Mouse (Mus musculus): Measurements from ENCODE around the gene Cldn11. TPM values are rescaled to one million over a fixed set of nuclear protein-coding genes. Genes with fewer than 3 reads are reported as not detected.

Cldn11 gene
- polyA plus RNA-seq, 1 experiment from 2014 or later, result 0.11 TPM

DNA sequence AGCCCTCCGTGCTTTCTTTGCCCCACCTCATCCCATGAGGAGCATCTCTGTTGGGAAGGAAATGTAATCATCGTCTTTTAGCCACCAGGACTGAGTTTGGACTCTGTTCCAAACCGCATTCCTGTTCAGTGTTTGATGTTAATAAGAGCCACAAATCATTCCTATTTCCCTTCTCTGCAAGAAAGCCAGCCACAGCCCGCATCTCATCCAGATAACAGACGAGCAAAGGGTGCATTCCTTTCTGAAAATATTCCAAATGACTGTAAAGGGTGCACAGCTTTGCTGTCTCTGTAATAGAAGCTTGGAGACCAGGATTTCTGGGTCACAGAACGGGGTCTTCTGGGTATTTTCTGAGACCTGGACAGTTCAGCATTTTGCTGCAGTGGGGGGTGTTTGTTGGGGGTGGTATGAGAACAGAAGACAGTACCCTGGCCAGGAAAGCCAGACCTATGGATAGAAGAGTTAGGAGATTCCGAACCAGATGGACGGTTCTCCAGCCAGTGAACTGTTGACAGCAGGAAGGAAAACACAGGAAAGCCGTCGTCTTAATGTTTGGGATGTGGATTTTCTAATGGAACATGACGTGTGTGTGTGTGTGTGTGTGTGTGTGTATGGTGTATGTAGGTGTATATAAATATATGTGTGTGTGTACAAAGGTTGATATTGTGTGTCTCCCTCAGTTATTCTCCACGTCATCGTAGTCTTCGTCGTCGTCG, 49.6 kb downstream of the Cldn11 start:
- 71% methylated on average over 17 of the region's 17 CpGs for WGBS (ENCODE audit: insufficient replicate concordance)
- H3K27ac ChIP-seq (ENCODE audit: low read depth), result no peak overlapping the region
- H3K9ac ChIP-seq (replicated peaks), result no peak overlapping the region
- DNase-seq, result no peak
- TF ChIP-seq EP300 (IDR thresholded peaks at IDR 0.05; ENCODE audit: low read depth), result no peak
- no peak for TF ChIP-seq CTCF (IDR thresholded peaks at IDR 0.05; ENCODE audit: low read depth)
- H3K4me1 ChIP-seq (ENCODE audit: insufficient read depth), result no peaks in the 10 kb centered on the region
- H3K36me3 ChIP-seq (replicated peaks; ENCODE audit: insufficient read depth, low read length), result no peaks in the 10 kb centered on the region
- no peak for ATAC-seq
- H3K9me3 ChIP-seq (ENCODE audit: low read length), result no peaks in the 10 kb centered on the region
- no peak overlapping the region for H3K4me3 ChIP-seq (ENCODE audit: low read depth, low read length)
- no peak overlapping the region for H3K4me2 ChIP-seq (ENCODE audit: low read depth, low read length)
- no peaks in the 10 kb centered on the region for H3K27me3 ChIP-seq (ENCODE audit: insufficient read depth, low read length)

DNA sequence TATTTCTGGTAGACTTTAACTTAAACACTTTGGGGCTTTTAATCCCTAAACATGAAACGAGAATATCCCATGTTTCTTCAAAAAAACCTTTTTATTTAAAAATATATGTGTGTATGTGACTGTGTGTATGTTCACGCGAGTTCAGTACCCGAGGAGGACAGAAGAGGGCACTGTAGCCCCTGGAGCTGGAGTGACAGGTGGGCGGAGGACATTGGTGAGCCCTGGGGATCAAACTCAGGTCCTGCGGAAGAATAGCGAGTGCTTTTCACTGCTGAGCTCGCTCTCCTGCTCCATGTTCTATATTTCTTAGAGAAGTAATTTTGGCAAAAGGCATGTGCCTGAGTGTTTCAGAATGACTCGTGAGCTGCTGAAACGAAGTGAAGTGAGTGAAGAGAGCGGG, 54.2 kb downstream of the Cldn11 start:
- Histone ChIP-seq H3K9ac (replicated peaks) (no peak overlapping the region), H3K4me3 (ENCODE audit: low read depth, low read length) (no peak overlapping the region), H3K4me1 (ENCODE audit: insufficient read depth) (no peaks in the 10 kb centered on the region), H3K27ac (ENCODE audit: low read depth) (no peak overlapping the region), H3K27me3 (ENCODE audit: insufficient read depth, low read length) (no peaks in the 10 kb centered on the region), H3K9me3 (ENCODE audit: low read length) (no peaks in the 10 kb centered on the region), H3K4me2 (ENCODE audit: low read depth, low read length) (no peak overlapping the region), H3K36me3 (replicated peaks; ENCODE audit: insufficient read depth, low read length) (no peaks in the 10 kb centered on the region)
- DNase-seq, result no peak
- no peak for ATAC-seq
- no peak for TF ChIP-seq CTCF (IDR thresholded peaks at IDR 0.05; ENCODE audit: low read depth)
- 86% methylated on average over 11 of the region's 11 CpGs for WGBS (ENCODE audit: insufficient replicate concordance)

DNA sequence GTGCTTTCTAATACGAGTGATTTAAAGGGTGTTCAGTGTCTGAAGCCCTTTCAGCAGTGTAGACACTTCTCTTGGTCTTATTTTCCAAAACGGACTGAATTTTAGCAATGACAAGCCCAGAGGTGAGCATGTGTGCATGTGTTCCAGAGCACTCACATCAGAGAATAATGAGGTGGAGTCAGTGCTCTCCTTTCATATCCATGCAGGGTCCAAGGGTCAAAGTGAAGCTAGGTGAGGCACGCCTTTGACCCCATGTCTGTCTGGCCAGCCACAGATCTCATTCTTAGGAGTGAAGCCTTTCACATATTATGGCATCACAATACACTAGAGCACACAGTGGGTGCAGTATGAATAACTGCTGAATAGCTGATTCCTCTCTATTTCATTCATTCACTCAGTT, 55.4 kb downstream of the Cldn11 start:
- Histone ChIP-seq H3K4me1 (ENCODE audit: insufficient read depth) (no peaks in the 10 kb centered on the region), H3K27ac (ENCODE audit: low read depth) (no peak overlapping the region), H3K4me3 (ENCODE audit: low read depth, low read length) (no peak overlapping the region), H3K9me3 (ENCODE audit: low read length) (no peaks in the 10 kb centered on the region), H3K9ac (replicated peaks) (no peak overlapping the region), H3K4me2 (ENCODE audit: low read depth, low read length) (no peak overlapping the region), H3K36me3 (replicated peaks; ENCODE audit: insufficient read depth, low read length) (no peaks in the 10 kb centered on the region), H3K27me3 (ENCODE audit: insufficient read depth, low read length) (no peaks in the 10 kb centered on the region)
- ATAC-seq (no peak), DNase-seq (no peak)
- TF ChIP-seq CTCF (IDR thresholded peaks at IDR 0.05; ENCODE audit: low read depth) (no peak), EP300 (IDR thresholded peaks at IDR 0.05; ENCODE audit: low read depth) (no peak)
- 62% methylated on average over 3 of the region's 3 CpGs for WGBS (ENCODE audit: insufficient replicate concordance)

DNA sequence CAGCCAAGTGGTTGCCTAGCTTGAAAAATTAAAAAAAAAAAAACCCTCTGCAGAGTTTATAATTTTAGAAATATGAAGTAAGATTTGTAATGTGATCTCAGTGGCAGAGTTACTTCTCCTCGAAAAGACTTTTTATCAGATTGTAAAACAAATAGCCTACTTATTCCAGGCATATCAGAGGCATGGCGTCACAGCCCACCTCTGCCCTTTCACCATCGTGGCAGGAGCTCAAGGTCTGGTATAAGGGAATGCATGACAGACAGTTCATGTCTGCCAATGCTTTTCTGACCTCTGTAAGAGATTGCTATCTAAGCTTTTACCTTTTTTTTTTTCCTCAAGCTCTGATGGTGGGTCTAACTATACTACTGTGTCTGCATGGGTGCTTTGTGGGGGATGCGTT, 58.3 kb downstream of the Cldn11 start:
- Histone ChIP-seq H3K4me3 (ENCODE audit: low read depth, low read length) (no peak overlapping the region), H3K9me3 (ENCODE audit: low read length) (no peaks in the 10 kb centered on the region), H3K27me3 (ENCODE audit: insufficient read depth, low read length) (no peaks in the 10 kb centered on the region), H3K4me2 (ENCODE audit: low read depth, low read length) (no peak overlapping the region), H3K9ac (replicated peaks) (no peak overlapping the region), H3K4me1 (ENCODE audit: insufficient read depth) (no peaks in the 10 kb centered on the region), H3K36me3 (replicated peaks; ENCODE audit: insufficient read depth, low read length) (no peaks in the 10 kb centered on the region), H3K27ac (ENCODE audit: low read depth) (no peak overlapping the region)
- ATAC-seq, result no peak
- WGBS (ENCODE audit: insufficient replicate concordance), result 49% methylated on average over 4 of the region's 4 CpGs
- no peak for DNase-seq
- TF ChIP-seq CTCF (IDR thresholded peaks at IDR 0.05; ENCODE audit: low read depth) (no peak), EP300 (IDR thresholded peaks at IDR 0.05; ENCODE audit: low read depth) (no peak)

DNA sequence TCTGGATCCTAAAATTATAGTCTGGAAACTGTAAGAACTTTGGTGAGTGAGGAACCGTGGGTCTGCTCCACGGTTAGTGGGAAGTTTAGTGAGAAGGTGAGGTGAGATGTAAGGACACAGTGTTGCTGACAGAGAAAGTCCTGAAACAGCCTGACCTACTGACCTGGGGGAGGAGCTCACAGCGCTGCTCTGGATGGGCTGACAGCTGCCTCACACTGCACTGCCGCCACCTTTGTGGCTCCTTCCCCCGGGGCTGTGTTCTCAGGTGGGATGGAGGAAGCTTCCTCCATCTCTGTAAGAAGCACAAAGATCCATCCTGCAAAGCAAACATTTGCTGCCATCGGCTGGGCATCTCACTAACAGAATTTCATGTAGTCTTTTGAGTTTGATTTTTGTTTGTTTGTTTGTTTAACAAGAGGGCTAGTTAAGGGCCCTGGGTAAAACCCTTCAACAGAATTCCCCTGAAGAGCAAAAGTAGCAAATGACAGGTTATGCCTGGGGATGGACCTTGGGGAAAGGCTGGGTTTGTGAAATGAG, 58.8 kb downstream of the Cldn11 start:
- ATAC-seq, result no peak
- no peak for DNase-seq
- no peak overlapping the region for H3K4me2 ChIP-seq (ENCODE audit: low read depth, low read length)
- H3K27ac ChIP-seq (ENCODE audit: low read depth), result no peak overlapping the region
- no peak overlapping the region for H3K9ac ChIP-seq (replicated peaks)
- TF ChIP-seq EP300 (IDR thresholded peaks at IDR 0.05; ENCODE audit: low read depth), result no peak
- no peak for TF ChIP-seq CTCF (IDR thresholded peaks at IDR 0.05; ENCODE audit: low read depth)
- H3K36me3 ChIP-seq (replicated peaks; ENCODE audit: insufficient read depth, low read length), result no peaks in the 10 kb centered on the region
- H3K4me1 ChIP-seq (ENCODE audit: insufficient read depth), result no peaks in the 10 kb centered on the region
- H3K27me3 ChIP-seq (ENCODE audit: insufficient read depth, low read length), result no peaks in the 10 kb centered on the region
- 19% methylated on average over 6 of the region's 6 CpGs for WGBS (ENCODE audit: insufficient replicate concordance)
- H3K9me3 ChIP-seq (ENCODE audit: low read length), result no peaks in the 10 kb centered on the region
- H3K4me3 ChIP-seq (ENCODE audit: low read depth, low read length), result no peak overlapping the region

DNA sequence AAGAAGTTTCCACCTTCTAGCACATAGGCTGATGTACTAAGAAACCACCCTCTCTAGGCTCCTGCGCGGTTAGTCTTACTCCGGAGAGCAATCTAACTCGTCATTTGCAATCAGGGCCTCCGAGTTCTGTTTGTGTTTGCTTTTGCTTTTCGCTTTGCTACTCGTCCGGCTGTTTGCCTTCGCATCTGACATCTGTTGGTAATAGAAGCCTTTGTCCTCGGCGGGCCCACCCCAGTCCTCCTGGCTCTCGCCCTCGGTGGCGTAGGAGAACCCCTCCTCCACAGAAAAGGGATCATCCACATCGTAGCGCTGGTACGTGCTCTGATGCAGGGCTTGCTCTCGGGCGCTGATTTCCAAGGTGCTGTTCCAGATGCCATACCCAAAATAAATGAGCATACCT, 59.3 kb downstream of the Cldn11 start:
- no peaks in the 10 kb centered on the region for H3K9me3 ChIP-seq (ENCODE audit: low read length)
- no peak for ATAC-seq
- TF ChIP-seq CTCF (IDR thresholded peaks at IDR 0.05; ENCODE audit: low read depth) (no peak), EP300 (IDR thresholded peaks at IDR 0.05; ENCODE audit: low read depth) (no peak)
- no peaks in the 10 kb centered on the region for H3K4me1 ChIP-seq (ENCODE audit: insufficient read depth)
- H3K4me3 ChIP-seq (ENCODE audit: low read depth, low read length), result no peak overlapping the region
- H3K27ac ChIP-seq (ENCODE audit: low read depth), result no peak overlapping the region
- no peak for DNase-seq
- H3K36me3 ChIP-seq (replicated peaks; ENCODE audit: insufficient read depth, low read length), result no peaks in the 10 kb centered on the region
- H3K4me2 ChIP-seq (ENCODE audit: low read depth, low read length), result no peak overlapping the region
- 24% methylated on average over 19 of the region's 19 CpGs for WGBS (ENCODE audit: insufficient replicate concordance)
- no peaks in the 10 kb centered on the region for H3K27me3 ChIP-seq (ENCODE audit: insufficient read depth, low read length)
- no peak overlapping the region for H3K9ac ChIP-seq (replicated peaks)

All from liver, postnatal 0 days (tissue).